Mouse (Mus musculus): ENCODE results near the gene Nfil3.

Nfil3 gene

DNA sequence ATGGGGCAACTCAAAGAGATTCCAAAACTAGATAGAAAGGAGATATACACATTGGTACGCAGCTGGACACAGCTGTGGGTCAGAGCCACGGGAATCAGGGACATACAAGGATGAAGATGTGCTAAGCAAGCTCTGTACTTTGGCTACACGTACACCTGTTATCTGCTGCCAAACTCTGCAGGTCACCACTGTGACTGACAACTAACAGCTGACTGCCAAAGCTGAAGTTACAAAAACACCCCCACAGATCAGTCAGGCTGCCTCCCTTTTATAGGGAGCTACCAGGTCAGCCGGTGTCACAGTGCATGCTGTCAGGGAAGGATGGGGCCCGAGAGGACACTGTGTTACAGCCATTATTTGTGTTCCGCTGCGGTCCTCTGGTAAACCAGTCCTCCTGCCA, 39.9 kb downstream of the Nfil3 start:
- no peak for DNase-seq (ENCODE audit: low spot score)

DNA sequence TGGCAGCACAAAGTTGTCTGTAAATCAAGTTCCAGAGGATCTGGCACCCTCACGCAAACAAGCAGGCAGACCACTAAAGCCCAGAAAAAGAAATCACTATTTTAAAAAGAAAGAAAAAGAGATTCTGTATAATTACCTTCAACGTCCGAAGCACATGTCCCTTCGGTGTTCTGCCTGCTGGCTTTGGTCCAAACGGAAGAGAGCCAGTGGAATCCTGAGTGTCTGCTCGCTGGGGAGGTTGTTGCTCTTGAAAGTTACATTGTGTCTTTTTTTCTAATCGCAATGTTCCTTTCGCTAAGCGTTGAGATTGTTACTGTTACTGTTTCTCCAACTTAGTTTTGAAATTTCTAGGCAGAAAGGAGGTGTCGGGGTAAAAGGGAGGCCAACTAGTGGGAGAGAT, 50.3 kb downstream of the Nfil3 start:
- DNase-seq (ENCODE audit: low spot score) = no peak

DNA sequence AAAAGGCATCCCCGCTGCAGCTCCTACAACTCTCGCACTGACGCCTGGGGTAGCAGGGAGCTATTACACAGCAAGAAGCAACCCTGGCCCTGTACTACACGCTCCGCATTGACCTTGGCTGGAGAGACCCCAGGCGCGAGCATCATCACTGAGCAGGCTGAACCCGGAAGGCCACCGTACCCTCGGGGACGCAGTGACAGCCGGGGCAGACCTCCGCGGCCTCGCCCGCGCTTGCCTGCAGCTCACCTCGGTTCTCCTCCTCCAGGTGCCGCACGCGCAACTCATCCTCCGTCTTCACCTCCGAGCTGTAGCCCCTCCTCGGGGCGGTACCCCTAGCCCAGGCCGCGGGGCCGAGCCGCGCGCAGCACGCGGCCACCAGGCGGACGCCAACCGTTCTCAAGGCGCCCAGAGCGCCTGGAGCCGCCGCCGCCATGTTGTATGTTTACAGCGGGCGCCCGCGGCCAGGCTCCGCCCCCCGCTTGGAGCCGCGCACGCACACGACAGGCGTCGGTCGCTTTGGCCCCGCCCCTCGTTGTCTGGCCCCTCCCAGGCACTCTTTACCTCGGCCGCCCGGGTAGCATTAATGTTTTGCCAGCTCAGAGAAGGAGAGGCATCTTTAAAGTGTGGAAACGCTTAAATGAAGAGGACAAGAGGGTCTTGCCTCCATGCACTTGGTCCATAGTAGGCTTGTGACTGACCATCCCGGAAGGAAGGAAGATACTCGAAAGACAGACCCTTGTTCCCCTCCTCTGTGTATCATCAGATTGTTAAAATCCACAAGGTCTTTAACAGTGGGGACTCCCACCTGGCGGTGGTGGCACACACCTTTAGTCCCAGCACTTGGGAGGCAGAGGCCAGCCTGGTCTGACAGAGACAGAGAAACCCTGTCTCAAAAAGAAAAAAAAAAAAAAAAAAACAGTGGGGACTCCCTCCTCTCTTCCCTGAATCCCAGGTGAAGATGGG, 51.4 kb downstream of the Nfil3 start, which contains the start of gene Auh:
Gene Auh (minus strand): TSS at position 473 of the 963 bp plus-strand sequence.
- peak; percentile 89 for DNase-seq (ENCODE audit: low spot score)

DNA sequence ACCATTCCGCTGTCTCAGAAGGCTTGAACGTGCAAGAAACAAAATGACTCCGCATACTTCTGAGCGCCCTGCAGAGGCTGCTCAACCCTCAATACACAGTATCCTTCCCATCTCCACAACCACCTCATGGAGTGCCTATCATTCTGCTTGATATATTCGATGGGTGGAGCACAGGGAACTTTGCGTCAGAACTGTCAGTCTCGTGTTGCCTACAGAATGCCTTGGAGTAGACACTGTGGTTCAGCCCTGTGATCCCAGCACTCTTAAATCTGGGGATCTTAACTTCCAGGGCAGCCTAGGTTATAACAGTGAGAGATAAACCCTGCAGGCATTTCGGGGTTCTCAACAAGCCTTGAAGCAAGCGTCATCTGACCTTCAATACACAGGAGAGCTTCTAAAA, 52.5 kb downstream of the Nfil3 start:
- DNase-seq (ENCODE audit: low spot score) = no peak

DNA sequence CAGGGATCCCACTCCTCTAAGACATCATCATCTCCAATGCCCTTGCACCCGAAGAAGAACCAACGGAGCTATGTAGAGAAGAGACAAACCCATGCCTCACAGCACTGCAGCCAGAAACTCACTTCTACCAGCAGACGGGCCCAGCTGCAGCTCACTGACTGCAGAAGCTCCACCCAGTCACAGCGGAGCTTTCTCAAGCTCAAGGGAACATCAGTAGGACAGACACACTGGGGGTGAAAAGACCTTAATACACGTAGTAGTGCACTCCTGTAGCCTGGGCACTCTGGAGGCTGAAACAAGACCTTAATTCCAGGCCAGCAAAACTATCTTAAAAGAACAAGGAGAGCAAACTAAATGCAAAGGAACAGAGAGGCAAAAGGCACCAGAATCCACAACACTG, 56.4 kb downstream of the Nfil3 start:
- no peak for DNase-seq (ENCODE audit: low spot score)

DNA sequence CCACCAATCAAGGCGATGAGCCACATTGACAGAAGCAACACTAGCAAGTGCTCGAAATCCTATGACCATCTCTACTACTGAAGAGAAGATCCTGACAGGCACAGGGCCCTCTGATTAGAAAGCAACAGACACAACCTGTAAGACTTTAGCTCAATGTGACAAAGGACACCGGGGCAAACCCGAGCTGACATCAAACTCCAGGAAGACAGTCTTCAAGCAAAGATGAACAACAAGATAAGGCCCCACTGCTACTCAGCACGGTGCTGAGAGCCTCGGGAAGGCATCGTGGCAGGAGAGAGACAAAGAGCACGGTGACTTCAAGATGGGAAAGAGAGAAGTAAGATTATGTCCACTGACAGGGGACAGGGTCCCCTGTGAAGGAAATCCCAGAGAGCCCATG, 58.9 kb downstream of the Nfil3 start:
- DNase-seq (ENCODE audit: low spot score) = peak; percentile 55

DNA sequence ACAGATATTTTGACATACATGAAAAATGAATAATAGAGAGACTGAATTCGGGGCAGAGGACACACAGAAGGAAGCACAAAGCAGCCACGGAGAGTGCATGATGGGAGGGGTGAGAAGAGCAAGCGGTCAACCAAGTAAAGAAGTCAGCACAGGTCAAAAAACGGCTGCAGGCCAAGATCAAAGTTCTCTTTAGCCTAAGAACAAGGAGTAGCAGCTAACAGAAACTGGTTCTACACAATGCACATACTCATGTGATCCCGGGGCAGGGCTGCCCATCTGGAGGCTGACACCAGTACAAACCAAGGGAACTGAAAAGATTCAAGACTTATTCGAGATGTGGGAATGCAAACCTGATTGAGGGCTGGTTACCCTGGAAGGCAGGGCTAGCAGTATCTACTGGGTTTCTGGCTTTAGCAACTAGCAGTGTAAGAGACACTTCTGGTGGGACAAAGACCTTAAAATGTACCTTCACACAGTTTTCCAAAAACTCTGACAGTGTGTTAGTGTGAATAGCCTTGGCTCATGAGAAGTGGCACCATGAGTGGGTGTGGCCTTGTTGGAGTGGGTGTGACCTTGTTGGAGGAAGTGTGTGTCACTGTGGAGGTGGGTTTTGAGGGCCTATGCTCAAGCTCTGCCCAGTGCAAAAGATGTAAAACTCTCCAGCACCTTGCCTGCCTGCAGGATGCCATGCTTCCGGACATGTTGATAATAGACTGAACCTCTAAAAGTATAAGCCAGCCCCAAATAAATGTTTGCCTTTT, 59.6 kb downstream of the Nfil3 start:
- DNase-seq (ENCODE audit: low spot score) = peak; percentile 19

DNA sequence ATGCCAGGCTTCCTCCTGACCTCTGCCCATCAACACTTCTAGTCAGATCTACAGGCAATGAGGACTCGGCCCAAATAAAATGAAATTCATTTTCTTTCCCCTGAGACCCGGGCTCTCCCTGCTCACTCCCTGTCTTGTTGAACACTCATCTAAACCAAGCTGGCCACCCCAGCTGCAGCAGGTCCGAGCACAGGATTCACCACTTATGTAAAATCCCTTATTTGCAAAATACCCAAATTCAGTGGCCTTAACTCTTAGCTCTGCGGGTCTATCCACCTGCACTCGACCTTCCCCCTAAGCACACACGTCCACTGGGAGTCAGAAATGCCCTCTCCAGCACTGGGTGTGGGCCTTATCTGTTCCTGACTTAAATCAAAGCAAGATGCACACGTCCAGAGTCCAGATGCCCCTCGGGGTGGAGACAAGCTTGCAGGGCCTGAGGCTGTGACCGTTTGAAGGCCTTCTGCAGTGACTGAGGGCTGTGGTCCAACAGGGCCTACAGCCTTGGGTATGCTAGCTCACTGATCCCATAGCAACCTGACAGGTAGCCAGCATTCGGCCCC, 61.0 kb downstream of the Nfil3 start:
- DNase-seq (ENCODE audit: low spot score) = no peak

DNA sequence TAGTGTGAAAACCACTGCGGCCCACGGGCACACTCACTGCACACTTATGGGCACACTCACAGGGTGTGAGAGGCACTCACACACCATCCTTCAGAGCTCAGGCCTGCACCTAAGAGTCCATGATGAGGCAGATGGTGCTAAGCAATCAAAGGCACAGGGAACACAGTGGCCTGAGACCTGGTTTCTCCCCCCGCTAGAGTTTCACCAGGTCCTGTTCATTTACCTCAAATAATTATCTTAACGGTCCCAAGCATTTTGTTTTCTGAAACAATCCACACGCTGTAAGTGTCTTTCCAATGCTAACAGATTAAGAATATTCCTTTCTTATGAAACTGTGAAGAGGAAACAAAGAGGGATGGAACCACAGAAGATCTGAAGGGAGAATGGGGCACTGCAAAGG, 62.5 kb downstream of the Nfil3 start:
- no peak for DNase-seq (ENCODE audit: low spot score)

Data from T-cell, adult 2 months (primary cell).